Mouse (Mus musculus) liver, embryonic 15.5 days (tissue): ENCODE results near the gene Stxbp2. TPM values are rescaled to one million over a fixed set of nuclear protein-coding genes. Genes with fewer than 3 reads are reported as not detected.

Source experiments
- ATAC-seq: fragments of 200-750 bp; cut with Nextera tagmentation; 2 replicates; pipeline ENCODE4 v1.8.0; 2017; ENCODE audit warnings: moderate number of reproducible peaks, mild to moderate bottlenecking, moderate library complexity; ENCODE audit not compliant: insufficient read depth
- H3K27ac ChIP-seq: fragments of 300-500 bp; sonication (generic); replicated peaks from 2 replicates; pipeline ENCODE4 v1.5.1; 2015; ENCODE audit warnings: mild to moderate bottlenecking, inconsistent platforms
- H3K27me3 ChIP-seq: fragments of 300-500 bp; sonication (generic); 2 replicates; pipeline ENCODE4 v1.6.1; 2015; ENCODE audit warnings: mild to moderate bottlenecking, inconsistent platforms
- H3K36me3 ChIP-seq: fragments of 300-500 bp; sonication (generic); replicated peaks from 2 replicates; pipeline ENCODE4 v1.6.1; 2015; ENCODE audit warnings: moderate library complexity, mild to moderate bottlenecking, inconsistent platforms
- H3K4me1 ChIP-seq: fragments of 300-500 bp; sonication (generic); replicated peaks from 2 replicates; pipeline ENCODE4 v1.6.1; 2015; ENCODE audit warnings: inconsistent platforms
- H3K4me2 ChIP-seq: fragments of 300-500 bp; sonication (generic); 2 replicates; pipeline ENCODE4 v1.6.1; 2015; ENCODE audit warnings: moderate library complexity, mild to moderate bottlenecking, inconsistent platforms
- H3K4me3 ChIP-seq: fragments of 300-500 bp; sonication (generic); replicated peaks from 2 replicates; pipeline ENCODE4 v1.5.1; 2015; ENCODE audit warnings: mild to moderate bottlenecking, inconsistent platforms
- H3K9ac ChIP-seq: fragments of 300-500 bp; sonication (generic); 2 replicates; pipeline ENCODE4 v1.6.1; 2015; ENCODE audit warnings: moderate library complexity, mild to moderate bottlenecking, inconsistent platforms
- H3K9me3 ChIP-seq: fragments of 300-500 bp; sonication (generic); replicated peaks from 2 replicates; pipeline ENCODE4 v1.6.1; 2016; ENCODE audit warnings: inconsistent platforms
- WGBS: fragments of 180-500 bp; shearing (Covaris S2); methylation state at CpG from one replicate; pipeline ENCODE4 v1.1.7; 2015; ENCODE audit warnings: mixed read lengths; ENCODE audit not compliant: insufficient replicate concordance; 5-methylcytosine and 5-hydroxymethylcytosine counted together
- polyA plus RNA-seq: library from polyadenylated mRNA; unstranded; fragments of >200 nt; fragmentation: Nextera tagmentation; extraction: Ambion mirVana; gene quantifications from 2 replicates; pipeline ENCODE4 v1.2.1, GENCODE M21; 2015

Gene Stxbp2
- polyA plus RNA-seq, 1 experiment from 2014 or later = 50.7 TPM

- H3K27me3 ChIP-seq = no peaks in the 10 kb centered on the region
- peak overlapping the region; percentile 55 for H3K27ac ChIP-seq
- peak; percentile 35; the same call in 1 of the 2 replicates for ATAC-seq
- H3K36me3 ChIP-seq = no peaks in the 10 kb centered on the region
- no peaks in the 10 kb centered on the region for H3K4me1 ChIP-seq
- H3K9ac ChIP-seq = no peak overlapping the region
- WGBS = 22% methylated on average over 5 of the region's 5 CpGs
- H3K4me2 ChIP-seq = no peak overlapping the region
- no peaks in the 10 kb centered on the region for H3K9me3 ChIP-seq
- H3K4me3 ChIP-seq = no peak overlapping the region
Observed at GRCm38 (mm10) chr8:3664405-3664804, 33.6 kb downstream of the Stxbp2 start.

- H3K4me2 ChIP-seq = no peak within 1 kb of the TSS
Observed at GRCm38 (mm10) chr8:3665507-3665906, 34.8 kb downstream of the Stxbp2 start, which contains the start of gene Mcemp1. Gene Mcemp1 (plus strand): TSS chr8:3665754.

GRCm38 (mm10) chr8:3670388-3670787, 39.6 kb downstream of the Stxbp2 start:
- Histone ChIP-seq H3K4me2 (no peak overlapping the region; the same call in 1 of the 2 replicates), H3K4me3 (no peak overlapping the region), H3K36me3 (no peaks in the 10 kb centered on the region), H3K4me1 (peaks cover 10% of the 10 kb centered on the region), H3K27ac (no peak overlapping the region), H3K27me3 (no peaks in the 10 kb centered on the region), H3K9me3 (no peaks in the 10 kb centered on the region), H3K9ac (no peak overlapping the region)
- WGBS = 35% methylated on average over 2 of the region's 2 CpGs
- no peak for ATAC-seq

More at GRCm38 (mm10) chr8:3665507-3665906, 34.8 kb downstream of the Stxbp2 start, which contains the start of gene Mcemp1:
- Histone ChIP-seq H3K9me3 (no peaks in the 10 kb centered on the region), H3K36me3 (no peaks in the 10 kb centered on the region), H3K4me1 (no peaks in the 10 kb centered on the region), H3K4me3 (peak within 1 kb of the TSS; percentile 25; the same call in 1 of the 2 replicates), H3K27me3 (no peaks in the 10 kb centered on the region), H3K27ac (peak within 1 kb of the TSS; percentile 55), H3K9ac (no peak within 1 kb of the TSS)
- WGBS = 55% methylated on average over 6 of the region's 6 CpGs
- no peak for ATAC-seq

- no peaks in the 10 kb centered on the region for H3K36me3 ChIP-seq
- H3K9me3 ChIP-seq = no peaks in the 10 kb centered on the region
- WGBS = under 1% methylated on average over 23 of the region's 23 CpGs
- peak within 1 kb of the TSS; percentile 57 for H3K4me3 ChIP-seq
- no peak within 1 kb of the TSS for H3K27ac ChIP-seq
- H3K27me3 ChIP-seq = no peaks in the 10 kb centered on the region
- peak within 1 kb of the TSS; percentile 63; the same call in 1 of the 2 replicates for H3K9ac ChIP-seq
- H3K4me1 ChIP-seq = peaks cover 17% of the 10 kb centered on the region
- H3K4me2 ChIP-seq = peak within 1 kb of the TSS; percentile 73
- peak; percentile 53 for ATAC-seq
Observed at GRCm38 (mm10) chr8:3671980-3672491, 41.3 kb downstream of the Stxbp2 start, which contains the start of gene Fcor. Gene Fcor (minus strand): TSS chr8:3672362.

GRCm38 (mm10) chr8:3674671-3675070, 43.9 kb downstream of the Stxbp2 start:
- Histone ChIP-seq H3K27me3 (no peaks in the 10 kb centered on the region), H3K36me3 (peaks cover 10% of the 10 kb centered on the region), H3K27ac (no peak overlapping the region), H3K9ac (no peak overlapping the region), H3K4me1 (peaks cover 35% of the 10 kb centered on the region), H3K4me3 (no peak overlapping the region), H3K9me3 (no peaks in the 10 kb centered on the region), H3K4me2 (no peak overlapping the region)
- WGBS = 46% methylated on average over 3 of the region's 3 CpGs
- ATAC-seq = no peak

- Histone ChIP-seq H3K36me3 (peaks cover 21% of the 10 kb centered on the region), H3K9ac (peak within 1 kb of the TSS; percentile 93), H3K4me2 (peak within 1 kb of the TSS; percentile 82), H3K27ac (peak within 1 kb of the TSS; percentile 86), H3K4me1 (peaks cover 35% of the 10 kb centered on the region), H3K9me3 (no peaks in the 10 kb centered on the region), H3K4me3 (peak within 1 kb of the TSS; percentile 85), H3K27me3 (no peaks in the 10 kb centered on the region)
- WGBS = 1% methylated on average over 61 of the region's 61 CpGs
- ATAC-seq = peak; percentile 92
Observed at GRCm38 (mm10) chr8:3676131-3676992, 45.6 kb downstream of the Stxbp2 start, which contains the start of gene Trappc5. Gene Trappc5 (plus strand): TSS chr8:3676299.

- Histone ChIP-seq H3K4me2 (peak overlapping the region; percentile 82), H3K9me3 (no peaks in the 10 kb centered on the region), H3K27ac (peak overlapping the region; percentile 86), H3K4me1 (peaks cover 32% of the 10 kb centered on the region), H3K9ac (peak overlapping the region; percentile 93), H3K36me3 (peaks cover 21% of the 10 kb centered on the region), H3K4me3 (peak overlapping the region; percentile 85), H3K27me3 (no peaks in the 10 kb centered on the region)
- WGBS = 1% methylated on average over 15 of the region's 15 CpGs
- ATAC-seq = peak; percentile 20
Observed at GRCm38 (mm10) chr8:3676993-3677579, 46.3 kb downstream of the Stxbp2 start.

GRCm38 (mm10) chr8:3678831-3679230, 48.1 kb downstream of the Stxbp2 start:
- Histone ChIP-seq H3K4me3 (no peak overlapping the region), H3K4me2 (no peak overlapping the region)

GRCm38 (mm10) chr8:3679236-3679635, 48.5 kb downstream of the Stxbp2 start:
- Histone ChIP-seq H3K36me3 (peaks cover 21% of the 10 kb centered on the region), H3K4me1 (peaks cover 26% of the 10 kb centered on the region), H3K9ac (no peak overlapping the region), H3K27ac (no peak overlapping the region), H3K9me3 (no peaks in the 10 kb centered on the region), H3K4me2 (no peak overlapping the region), H3K27me3 (no peaks in the 10 kb centered on the region), H3K4me3 (no peak overlapping the region)
- 87% methylated on average over 23 of the region's 23 CpGs for WGBS
- ATAC-seq = no peak

More at GRCm38 (mm10) chr8:3678831-3679230, 48.1 kb downstream of the Stxbp2 start:
- Histone ChIP-seq H3K36me3 (peaks cover 21% of the 10 kb centered on the region), H3K4me1 (peaks cover 26% of the 10 kb centered on the region), H3K9ac (no peak overlapping the region), H3K9me3 (no peaks in the 10 kb centered on the region), H3K27ac (no peak overlapping the region), H3K27me3 (no peaks in the 10 kb centered on the region)
- 87% methylated on average over 23 of the region's 23 CpGs for WGBS
- no peak for ATAC-seq

GRCm38 (mm10) chr8:3679656-3680055, 48.9 kb downstream of the Stxbp2 start:
- no peak for ATAC-seq
- Histone ChIP-seq H3K27me3 (no peaks in the 10 kb centered on the region), H3K9ac (no peak overlapping the region), H3K27ac (no peak overlapping the region), H3K4me3 (no peak overlapping the region), H3K4me1 (peaks cover 26% of the 10 kb centered on the region), H3K36me3 (peaks cover 21% of the 10 kb centered on the region), H3K9me3 (no peaks in the 10 kb centered on the region), H3K4me2 (no peak overlapping the region)
- WGBS = 73% methylated on average over 5 of the region's 5 CpGs

GRCm38 (mm10) chr8:3682435-3682834, 51.7 kb downstream of the Stxbp2 start:
- Histone ChIP-seq H3K4me1 (peaks cover 14% of the 10 kb centered on the region), H3K4me3 (no peak overlapping the region), H3K36me3 (peaks cover 21% of the 10 kb centered on the region), H3K9me3 (no peaks in the 10 kb centered on the region), H3K9ac (no peak overlapping the region), H3K27me3 (no peaks in the 10 kb centered on the region), H3K27ac (no peak overlapping the region), H3K4me2 (no peak overlapping the region)
- ATAC-seq = no peak
- WGBS = 59% methylated on average over 5 of the region's 5 CpGs
